Mouse (Mus musculus): ENCODE results near the gene Lama5.

Lama5 gene

DNA sequence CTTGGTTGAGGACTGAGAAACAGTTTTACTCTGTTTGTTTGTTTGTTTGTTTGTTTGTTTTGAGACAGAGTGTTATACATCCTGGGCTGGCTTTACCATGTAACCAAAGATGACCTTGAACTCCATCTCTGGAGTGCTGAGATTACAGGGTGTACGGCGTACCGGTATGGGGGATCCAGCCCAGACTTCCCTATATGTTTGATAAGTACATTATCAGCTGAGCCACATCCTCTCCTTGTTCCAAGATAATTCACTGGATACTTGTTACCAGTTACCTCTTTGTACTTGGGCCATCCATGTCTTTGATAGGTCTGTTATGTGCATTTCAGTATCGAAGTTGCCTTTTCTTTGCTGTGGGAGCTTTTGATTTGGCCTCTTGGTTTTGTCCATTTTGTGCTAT, 92.4 kb downstream of the Lama5 start:
- no peak for DNase-seq

DNA sequence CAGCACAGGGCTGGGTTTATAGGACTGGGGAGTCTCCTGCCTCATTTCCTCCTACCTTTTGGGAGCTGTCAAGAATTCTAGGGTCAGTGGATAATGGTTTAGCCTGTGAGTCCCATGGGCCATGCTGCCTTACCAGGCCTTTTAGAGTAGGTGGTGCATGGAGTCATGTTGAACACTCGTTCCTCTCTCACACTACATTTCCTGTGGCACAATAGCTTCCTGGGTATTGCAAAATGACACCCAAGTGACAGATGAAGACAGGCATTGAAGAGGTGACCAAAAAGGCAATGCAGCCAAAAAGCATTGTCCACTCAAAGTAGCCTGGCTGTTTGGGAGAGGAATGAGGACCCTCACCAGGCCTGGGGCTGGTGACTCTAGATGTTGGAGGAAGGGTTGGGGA, 98.0 kb downstream of the Lama5 start:
- DNase-seq, result no peak

Measured in lung, postnatal 14 days (tissue).